Mouse (Mus musculus) heart, embryonic 13.5 days (tissue): ENCODE data around the gene Frmd4a. TPM values are rescaled to one million over a fixed set of nuclear protein-coding genes. Genes with fewer than 3 reads are reported as not detected.
A peak's percentile ranks its signal among the peaks of the same experiment; 100 is the strongest.

Experiments
- ATAC-seq: fragments of 200-750 bp; cut with Nextera tagmentation; 2 replicates; pipeline ENCODE4 v1.8.0; 2017; ENCODE audit warnings: moderate TSS enrichment; ENCODE audit not compliant: insufficient number of reproducible peaks, low FRiP score, low TSS enrichment; ENCODE audit errors: extremely low read depth
- H3K27ac ChIP-seq: fragments of 300-500 bp; sonication (generic); replicated peaks from 2 replicates; pipeline ENCODE4 v1.5.1; 2015; ENCODE audit warnings: moderate library complexity, mild to moderate bottlenecking, inconsistent platforms
- H3K27me3 ChIP-seq: fragments of 300-500 bp; sonication (generic); replicated peaks from 2 replicates; pipeline ENCODE4 v1.6.1; 2015; ENCODE audit warnings: mild to moderate bottlenecking, inconsistent platforms
- H3K36me3 ChIP-seq: fragments of 300-500 bp; sonication (generic); 2 replicates; pipeline ENCODE4 v1.6.1; 2015; ENCODE audit warnings: mild to moderate bottlenecking, inconsistent platforms
- H3K4me1 ChIP-seq: fragments of 300-500 bp; sonication (generic); 2 replicates; pipeline ENCODE4 v1.6.1; 2015; ENCODE audit warnings: inconsistent platforms
- H3K4me2 ChIP-seq: fragments of 300-500 bp; sonication (generic); 2 replicates; pipeline ENCODE4 v1.6.1; 2015; ENCODE audit warnings: inconsistent platforms, mild to moderate bottlenecking, moderate library complexity
- H3K4me3 ChIP-seq: fragments of 300-500 bp; sonication (generic); 2 replicates; pipeline ENCODE4 v1.5.1; 2015; ENCODE audit warnings: moderate library complexity, mild to moderate bottlenecking, inconsistent platforms
- H3K9ac ChIP-seq: fragments of 300-500 bp; sonication (generic); 2 replicates; pipeline ENCODE4 v1.6.1; 2015; ENCODE audit warnings: inconsistent platforms, mild to moderate bottlenecking, moderate library complexity
- H3K9me3 ChIP-seq: fragments of 300-500 bp; sonication (generic); 2 replicates; pipeline ENCODE4 v1.6.1; 2016; ENCODE audit warnings: inconsistent platforms
- WGBS: fragments of 180-500 bp; shearing (Covaris S2); methylation state at CpG from one replicate; pipeline ENCODE4 v1.1.7; 2015; ENCODE audit warnings: mixed read lengths; 5-methylcytosine and 5-hydroxymethylcytosine counted together
- polyA plus RNA-seq: library from polyadenylated mRNA; unstranded; fragments of >200 nt; fragmentation: Nextera tagmentation; extraction: Ambion mirVana; gene quantifications from 2 replicates; pipeline ENCODE4 v1.2.1, GENCODE M21; 2015

The Frmd4a gene
- polyA plus RNA-seq, 1 experiment from 2014 or later = 15.2 TPM

GRCm38 (mm10) chr2:4445629-4446400, 428.3 kb downstream of the Frmd4a start:
- Histone ChIP-seq H3K4me3 (no peak overlapping the region), H3K27ac (peak overlapping the region; percentile 58), H3K4me2 (no peak overlapping the region), H3K27me3 (no peaks in the 10 kb centered on the region), H3K4me1 (peaks cover 68% of the 10 kb centered on the region), H3K9me3 (0 out of 2 replicates have a peak, but pooled peaks cover 3% of the 10 kb centered on the region), H3K9ac (no peak overlapping the region), H3K36me3 (no peaks in the 10 kb centered on the region)
- 63% methylated on average over 10 of the region's 10 CpGs for WGBS
- ATAC-seq = no peak

- no peaks in the 10 kb centered on the region for H3K27me3 ChIP-seq
- H3K36me3 ChIP-seq = no peaks in the 10 kb centered on the region
- no peak for ATAC-seq
- H3K27ac ChIP-seq = 0 out of 2 replicates have a peak overlapping the region, but pooled peaks have one; percentile 34
- H3K4me2 ChIP-seq = no peak overlapping the region
- H3K4me3 ChIP-seq = no peak overlapping the region
- no peak overlapping the region for H3K9ac ChIP-seq
- WGBS = 56% methylated on average over 12 of the region's 12 CpGs
- 0 out of 2 replicates have a peak, but pooled peaks cover 3% of the 10 kb centered on the region for H3K9me3 ChIP-seq
- H3K4me1 ChIP-seq = peaks cover 79% of the 10 kb centered on the region
Measured at GRCm38 (mm10) chr2:4449860-4450480, 432.5 kb downstream of the Frmd4a start.

GRCm38 (mm10) chr2:4452590-4453400, 435.3 kb downstream of the Frmd4a start:
- Histone ChIP-seq H3K4me2 (no peak overlapping the region), H3K4me3 (no peak overlapping the region), H3K36me3 (no peaks in the 10 kb centered on the region), H3K9me3 (0 out of 2 replicates have a peak, but pooled peaks cover 3% of the 10 kb centered on the region), H3K9ac (0 out of 2 replicates have a peak overlapping the region, but pooled peaks have one; percentile 33), H3K27ac (peak overlapping the region; percentile 54; the same call in 1 of the 2 replicates), H3K27me3 (no peaks in the 10 kb centered on the region), H3K4me1 (peaks cover 65% of the 10 kb centered on the region)
- WGBS = 53% methylated on average over 12 of the region's 12 CpGs
- ATAC-seq = no peak

- 30% methylated on average over 11 of the region's 11 CpGs for WGBS
- no peak for ATAC-seq
- 0 out of 2 replicates have a peak, but pooled peaks cover 3% of the 10 kb centered on the region for H3K9me3 ChIP-seq
Measured at GRCm38 (mm10) chr2:4455097-4456025, 437.8 kb downstream of the Frmd4a start.

GRCm38 (mm10) chr2:4460897-4461296, 443.4 kb downstream of the Frmd4a start:
- Histone ChIP-seq H3K9ac (no peak overlapping the region), H3K4me2 (no peak overlapping the region), H3K27ac (0 out of 2 replicates have a peak overlapping the region, but pooled peaks have one; percentile 4), H3K9me3 (no peaks in the 10 kb centered on the region), H3K36me3 (no peaks in the 10 kb centered on the region), H3K4me3 (no peak overlapping the region), H3K4me1 (peaks cover 49% of the 10 kb centered on the region), H3K27me3 (no peaks in the 10 kb centered on the region)
- ATAC-seq = no peak
- 64% methylated on average over 5 of the region's 5 CpGs for WGBS

More at GRCm38 (mm10) chr2:4455097-4456025, 437.8 kb downstream of the Frmd4a start:
- Histone ChIP-seq H3K27me3 (no peaks in the 10 kb centered on the region), H3K9ac (peak overlapping the region; percentile 30), H3K27ac (peak overlapping the region; percentile 46), H3K4me3 (no peak overlapping the region), H3K4me2 (0 out of 2 replicates have a peak overlapping the region, but pooled peaks have one; percentile 7), H3K36me3 (no peaks in the 10 kb centered on the region), H3K4me1 (peaks cover 51% of the 10 kb centered on the region)

GRCm38 (mm10) chr2:4461514-4461913, 444.0 kb downstream of the Frmd4a start:
- Histone ChIP-seq H3K9me3 (no peaks in the 10 kb centered on the region), H3K4me1 (peaks cover 50% of the 10 kb centered on the region), H3K27me3 (no peaks in the 10 kb centered on the region), H3K9ac (peak overlapping the region; percentile 15; the same call in 1 of the 2 replicates), H3K27ac (peak overlapping the region; percentile 50; the same call in 1 of the 2 replicates), H3K36me3 (no peaks in the 10 kb centered on the region), H3K4me3 (no peak overlapping the region), H3K4me2 (no peak overlapping the region)
- ATAC-seq = no peak
- WGBS = 14% methylated on average over 2 of the region's 2 CpGs

- no peak for ATAC-seq
- WGBS = 36% methylated on average over 11 of the region's 11 CpGs
- H3K27ac ChIP-seq = peak overlapping the region; percentile 50; the same call in 1 of the 2 replicates
Measured at GRCm38 (mm10) chr2:4462480-4462879, 445.0 kb downstream of the Frmd4a start.

GRCm38 (mm10) chr2:4466084-4466483, 448.6 kb downstream of the Frmd4a start:
- H3K36me3 ChIP-seq = peaks cover 18% of the 10 kb centered on the region
- no peaks in the 10 kb centered on the region for H3K27me3 ChIP-seq
- no peak overlapping the region; the same call in 1 of the 2 replicates for H3K27ac ChIP-seq
- H3K9me3 ChIP-seq = peaks cover 15% of the 10 kb centered on the region; the same call in 1 of the 2 replicates
- H3K9ac ChIP-seq = no peak overlapping the region
- H3K4me2 ChIP-seq = no peak overlapping the region
- WGBS = 35% methylated on average over 3 of the region's 3 CpGs
- H3K4me1 ChIP-seq = peaks cover 35% of the 10 kb centered on the region
- no peak for ATAC-seq
- no peak overlapping the region for H3K4me3 ChIP-seq

More at GRCm38 (mm10) chr2:4462480-4462879, 445.0 kb downstream of the Frmd4a start:
- Histone ChIP-seq H3K4me3 (no peak overlapping the region), H3K9me3 (no peaks in the 10 kb centered on the region), H3K27me3 (no peaks in the 10 kb centered on the region), H3K36me3 (no peaks in the 10 kb centered on the region), H3K9ac (peak overlapping the region; percentile 16; the same call in 1 of the 2 replicates), H3K4me2 (peak overlapping the region; percentile 16; the same call in 1 of the 2 replicates), H3K4me1 (peaks cover 54% of the 10 kb centered on the region)

GRCm38 (mm10) chr2:4467314-4467713, 449.8 kb downstream of the Frmd4a start:
- 53% methylated on average over 7 of the region's 7 CpGs for WGBS
- no peaks in the 10 kb centered on the region for H3K27me3 ChIP-seq
- ATAC-seq = no peak
- H3K4me2 ChIP-seq = no peak overlapping the region
- peaks cover 27% of the 10 kb centered on the region for H3K4me1 ChIP-seq
- no peak overlapping the region for H3K27ac ChIP-seq
- H3K36me3 ChIP-seq = peaks cover 19% of the 10 kb centered on the region
- H3K9me3 ChIP-seq = peaks cover 15% of the 10 kb centered on the region; the same call in 1 of the 2 replicates
- no peak overlapping the region for H3K4me3 ChIP-seq
- no peak overlapping the region for H3K9ac ChIP-seq
